Mouse (Mus musculus) forebrain, embryonic 16.5 days (tissue): ENCODE data around the gene Emid1. TPM values are rescaled to one million over a fixed set of nuclear protein-coding genes. Genes with fewer than 3 reads are reported as not detected.

Experiments
- ATAC-seq: fragments of 200-750 bp; cut with Nextera tagmentation; 2 replicates; pipeline ENCODE4 v1.8.0; 2017; ENCODE audit warnings: mild to moderate bottlenecking, moderate library complexity
- H3K27ac ChIP-seq: fragments of 300-500 bp; sonication (generic); 2 replicates; pipeline ENCODE4 v1.5.1; 2014; ENCODE audit warnings: low read length, control low read depth
- H3K27me3 ChIP-seq: fragments of 300-500 bp; sonication (generic); replicated peaks from 2 replicates; pipeline ENCODE4 v1.6.1; 2014; ENCODE audit warnings: low read length; ENCODE audit not compliant: control insufficient read depth, insufficient read depth
- H3K36me3 ChIP-seq: fragments of 300-500 bp; sonication (generic); 2 replicates; pipeline ENCODE4 v1.6.1; 2014; ENCODE audit not compliant: control insufficient read depth, insufficient read depth
- H3K4me1 ChIP-seq: fragments of 300-500 bp; sonication (generic); replicated peaks from 2 replicates; pipeline ENCODE4 v1.6.1; 2014; ENCODE audit warnings: low read length; ENCODE audit not compliant: control insufficient read depth, insufficient read depth
- H3K4me2 ChIP-seq: fragments of 300-500 bp; sonication (generic); 2 replicates; pipeline ENCODE4 v1.6.1; 2014; ENCODE audit warnings: mild to moderate bottlenecking, low read length, control low read depth
- H3K4me3 ChIP-seq: fragments of 300-500 bp; sonication (generic); replicated peaks from 2 replicates; pipeline ENCODE4 v1.5.1; 2014; ENCODE audit warnings: mild to moderate bottlenecking, low read length, control low read depth
- H3K9ac ChIP-seq: fragments of 300-500 bp; sonication (generic); replicated peaks from 2 replicates; pipeline ENCODE4 v1.6.1; 2014; ENCODE audit warnings: low read depth, low read length, control low read depth
- H3K9me3 ChIP-seq: fragments of 300-500 bp; sonication (generic); 2 replicates; pipeline ENCODE4 v1.6.1; 2016; ENCODE audit warnings: low read length; ENCODE audit not compliant: control insufficient read depth
- WGBS: fragments of 180-500 bp; shearing (Covaris S2); extraction: QIAGEN DNeasy Blood & Tissue Kit; methylation state at CpG from one replicate; pipeline ENCODE4 v1.1.7; 2014; 5-methylcytosine and 5-hydroxymethylcytosine counted together
- polyA plus RNA-seq: library from polyadenylated mRNA; unstranded; fragments of >200 nt; fragmentation: Nextera tagmentation; extraction: Ambion mirVana; gene quantifications from 2 replicates; pipeline ENCODE4 v1.2.1, GENCODE M21; 2015

Emid1 gene
- polyA plus RNA-seq, 1 experiment from 2014 or later: 27.3 TPM

GRCm38 (mm10) chr11:5057856-5058641 is 94.0 kb downstream of the Emid1 start, which contains the start of gene Rasl10a:
Gene Rasl10a (plus strand): TSS chr11:5058128.
- peak within 1 kb of the TSS; percentile 52 for H3K4me3 ChIP-seq
- peaks cover 55% of the 10 kb centered on the region for H3K27me3 ChIP-seq
- H3K9ac ChIP-seq: peak within 1 kb of the TSS; percentile 60
- H3K36me3 ChIP-seq: no peaks in the 10 kb centered on the region
- ATAC-seq: peak; percentile 7; the same call in 1 of the 2 replicates
- no peak within 1 kb of the TSS for H3K27ac ChIP-seq
- H3K9me3 ChIP-seq: no peaks in the 10 kb centered on the region
- WGBS: 1% methylated on average over 77 of the region's 77 CpGs
- H3K4me1 ChIP-seq: peaks cover 40% of the 10 kb centered on the region
- peak within 1 kb of the TSS; percentile 87 for H3K4me2 ChIP-seq

- no peak for ATAC-seq
- Histone ChIP-seq H3K4me3 (peak overlapping the region; percentile 52), H3K4me1 (peaks cover 35% of the 10 kb centered on the region), H3K36me3 (no peaks in the 10 kb centered on the region), H3K27me3 (peaks cover 49% of the 10 kb centered on the region), H3K27ac (no peak overlapping the region), H3K9me3 (no peaks in the 10 kb centered on the region), H3K9ac (no peak overlapping the region; the same call in 1 of the 2 replicates), H3K4me2 (peak overlapping the region; percentile 87)
- 16% methylated on average over 8 of the region's 8 CpGs for WGBS
Measured at GRCm38 (mm10) chr11:5057541-5057855, 94.6 kb downstream of the Emid1 start.

DNA sequence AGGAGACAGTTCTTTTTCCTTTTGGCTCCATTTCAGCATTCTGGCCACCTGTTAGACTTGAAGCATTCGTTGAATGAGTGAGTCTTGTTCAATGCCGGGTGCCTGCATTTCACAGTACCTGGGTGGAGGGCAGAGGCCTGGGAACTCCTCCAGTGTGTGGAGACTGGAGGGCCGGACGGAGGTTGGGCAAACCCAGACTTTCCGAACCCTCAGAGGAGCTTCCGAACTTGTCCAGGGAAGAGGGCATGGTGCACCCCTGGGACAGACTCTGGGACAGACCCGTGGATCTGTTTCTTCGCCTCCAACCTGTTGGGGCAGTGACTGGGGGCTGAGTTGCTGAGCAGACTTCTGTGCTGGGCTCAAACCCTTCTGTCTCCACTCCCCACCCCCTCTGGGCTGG is 95.0 kb downstream of the Emid1 start:
- Histone ChIP-seq H3K4me2 (no peak overlapping the region), H3K4me3 (no peak overlapping the region), H3K27me3 (peaks cover 46% of the 10 kb centered on the region), H3K9ac (no peak overlapping the region), H3K27ac (no peak overlapping the region), H3K36me3 (no peaks in the 10 kb centered on the region), H3K4me1 (peaks cover 31% of the 10 kb centered on the region), H3K9me3 (no peaks in the 10 kb centered on the region)
- ATAC-seq: no peak
- 57% methylated on average over 8 of the region's 8 CpGs for WGBS

Other genes with a start within 250 kb of the Emid1 start
- gene Nefh, start 204.2 kb downstream of the Emid1 start, polyA plus RNA-seq: 0.94 and 1.1 TPM in 2 replicates
- 90.6 and 92.1 TPM in 2 replicates for gene Ap1b1, start 165.4 kb downstream of the Emid1 start, polyA plus RNA-seq
- gene Rasl10a, start 94.1 kb downstream of the Emid1 start, polyA plus RNA-seq: 0.45 and 0.76 TPM in 2 replicates
- gene Gas2l1, start 86.9 kb downstream of the Emid1 start, polyA plus RNA-seq: 17.2 and 18.4 TPM in 2 replicates
- 25.1 and 33.0 TPM in 2 replicates for gene Rhbdd3, start 53.3 kb downstream of the Emid1 start, polyA plus RNA-seq
- gene Ewsr1, start 53.0 kb downstream of the Emid1 start, polyA plus RNA-seq: 809 and 814 TPM in 2 replicates
- 4.7 and 6.3 TPM in 2 replicates for gene Kremen1, start 109.3 kb upstream of the Emid1 start, polyA plus RNA-seq